Mouse (Mus musculus) embryonic fibroblast, embryonic 13.5 days (primary cell): Measurements from ENCODE around the gene Cacna1a. TPM values are rescaled to one million over a fixed set of nuclear protein-coding genes. Genes with fewer than 3 reads are reported as not detected.

Experiments used
- H3K27ac ChIP-seq: 2 replicates; pipeline ENCODE4 v1.5.1; 2012; ENCODE audit warnings: low read length, control low read depth, inconsistent platforms; ENCODE audit not compliant: insufficient read depth
- H3K4me1 ChIP-seq: 2 replicates; pipeline ENCODE4 v1.6.1; 2011; ENCODE audit warnings: low read length; ENCODE audit not compliant: control insufficient read depth, insufficient read depth
- H3K4me3 ChIP-seq: 2 replicates; pipeline ENCODE4 v1.5.1; 2011; ENCODE audit warnings: mild to moderate bottlenecking, control low read depth, low read length; ENCODE audit not compliant: insufficient read depth
- CTCF ChIP-seq: IDR thresholded peaks from 2 replicates; pipeline ENCODE4 v1.5.1; 2011; ENCODE audit warnings: mild to moderate bottlenecking, control low read depth, low read length, moderate library complexity, borderline replicate concordance; ENCODE audit not compliant: insufficient read depth
- POLR2A ChIP-seq: IDR thresholded peaks from 2 replicates; pipeline ENCODE4 v1.6.1; 2011; ENCODE audit warnings: low read depth, mild to moderate bottlenecking, control low read depth, low read length, moderate library complexity
- polyA plus RNA-seq: library from polyadenylated mRNA; stranded (reverse); fragments of >200 nt; gene quantifications from 2 replicates; pipeline ENCODE4 v1.2.4, GENCODE M21; 2011; ENCODE audit warnings: low read depth; ENCODE audit not compliant: missing spikeins, insufficient read length

The Cacna1a gene
- polyA plus RNA-seq, 1 experiment = 7.2 TPM

DNA sequence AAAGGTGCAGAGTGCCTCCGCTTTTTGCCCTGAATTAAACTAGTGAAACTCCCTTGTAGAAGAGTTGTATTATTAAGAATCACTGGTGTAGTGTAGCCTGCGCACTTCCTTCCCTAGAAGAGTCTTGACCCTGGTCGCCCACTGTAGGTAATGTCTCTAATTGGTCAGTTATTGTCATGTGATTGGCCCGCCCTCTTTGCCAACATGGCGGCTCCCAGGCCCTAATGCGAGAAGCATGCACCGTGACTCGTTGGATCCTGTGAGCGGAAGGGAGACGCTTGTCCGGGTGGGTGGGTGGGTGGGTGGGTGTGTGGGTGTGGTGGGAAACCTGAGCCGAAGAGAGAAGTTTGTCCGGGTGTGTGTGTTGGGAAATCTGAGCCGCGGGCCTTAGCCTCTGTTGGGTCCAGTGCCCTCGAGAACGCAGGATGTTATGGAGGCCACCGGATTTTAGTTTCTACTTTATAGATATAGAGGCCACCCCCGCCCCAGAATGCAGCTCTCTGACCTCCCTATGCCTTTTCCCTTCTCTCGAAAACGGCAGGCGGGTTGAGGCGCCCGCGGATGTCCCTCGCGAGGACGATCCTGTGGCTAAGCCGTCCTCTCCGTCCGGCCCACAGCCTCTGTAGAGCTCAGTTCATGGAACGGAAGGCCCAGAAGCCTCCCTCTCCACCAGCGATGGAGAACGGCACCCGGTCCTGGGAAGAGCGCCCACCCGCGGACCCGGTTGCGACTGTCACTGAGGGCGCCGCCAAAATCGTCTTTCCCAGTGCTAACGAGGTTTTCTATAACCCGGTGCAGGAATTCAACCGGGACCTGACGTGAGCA is 301.1 kb downstream of the Cacna1a start:
- TF ChIP-seq POLR2A (peak; percentile 64; the same call in 1 of the 2 replicates), CTCF (no peak)
- H3K4me3 ChIP-seq = peak overlapping the region; percentile 90
- H3K27ac ChIP-seq = peak overlapping the region; percentile 67
- peaks cover 11% of the 10 kb centered on the region for H3K4me1 ChIP-seq

Other genes with a start within 250 kb of the Cacna1a start
- 17.7 and 20.0 TPM in 2 replicates for gene Cc2d1a, start 240.5 kb upstream of the Cacna1a start, polyA plus RNA-seq
- gene 4930432K21Rik, start 240.4 kb upstream of the Cacna1a start, polyA plus RNA-seq = 0.48 and 0.95 TPM in 2 replicates
- gene Nanos3, start 203.2 kb upstream of the Cacna1a start, polyA plus RNA-seq = not detected in 2 replicates
- gene Zswim4, start 151.4 kb upstream of the Cacna1a start, polyA plus RNA-seq = 7.3 and 10.9 TPM in 2 replicates
- gene D8Ertd738e, start 138.7 kb upstream of the Cacna1a start, polyA plus RNA-seq = 98.2 and 104 TPM in 2 replicates
- 16.7 and 25.1 TPM in 2 replicates for gene Mri1, start 131.1 kb upstream of the Cacna1a start, polyA plus RNA-seq
- gene Ccdc130, start 118.1 kb upstream of the Cacna1a start, polyA plus RNA-seq = 12.0 and 12.1 TPM in 2 replicates